Mouse (Mus musculus): Measurements from ENCODE around the gene Gm16253. TPM values are rescaled to one million over a fixed set of nuclear protein-coding genes. Genes with fewer than 3 reads are reported as not detected.

The Gm16253 gene
- polyA plus RNA-seq, 1 experiment from 2014 or later, result 1.7 TPM

DNA sequence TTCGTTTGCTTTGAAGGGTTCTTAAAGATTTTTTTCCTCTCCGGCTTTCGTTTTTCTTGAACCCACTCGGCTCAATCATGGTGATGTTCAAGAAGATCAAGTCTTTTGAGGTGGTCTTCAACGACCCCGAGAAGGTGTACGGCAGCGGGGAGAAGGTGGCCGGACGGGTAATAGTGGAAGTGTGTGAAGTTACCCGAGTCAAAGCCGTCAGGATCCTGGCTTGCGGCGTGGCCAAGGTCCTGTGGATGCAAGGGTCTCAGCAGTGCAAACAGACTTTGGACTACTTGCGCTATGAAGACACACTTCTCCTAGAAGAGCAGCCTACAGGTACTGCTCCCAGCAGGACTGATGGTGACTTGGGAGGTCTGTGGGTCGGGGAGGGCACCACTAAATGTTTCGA is 18.6 kb upstream of the Gm16253 start:
- Histone ChIP-seq H3K4me3 (peak overlapping the region; percentile 96), H3K9me3 (no peaks in the 10 kb centered on the region), H3K4me2 (peak overlapping the region; percentile 93), H3K36me3 (peaks cover 32% of the 10 kb centered on the region), H3K27ac (replicated peaks) (peak overlapping the region; percentile 99), H3K27me3 (replicated peaks) (no peaks in the 10 kb centered on the region), H3K9ac (peak overlapping the region; percentile 100), H3K4me1 (peaks cover 51% of the 10 kb centered on the region)
- ATAC-seq (ENCODE audit: extremely low read depth, insufficient number of reproducible peaks, low FRiP score, low TSS enrichment), result no peak
- WGBS, result under 1% methylated on average over 17 of the region's 17 CpGs

DNA sequence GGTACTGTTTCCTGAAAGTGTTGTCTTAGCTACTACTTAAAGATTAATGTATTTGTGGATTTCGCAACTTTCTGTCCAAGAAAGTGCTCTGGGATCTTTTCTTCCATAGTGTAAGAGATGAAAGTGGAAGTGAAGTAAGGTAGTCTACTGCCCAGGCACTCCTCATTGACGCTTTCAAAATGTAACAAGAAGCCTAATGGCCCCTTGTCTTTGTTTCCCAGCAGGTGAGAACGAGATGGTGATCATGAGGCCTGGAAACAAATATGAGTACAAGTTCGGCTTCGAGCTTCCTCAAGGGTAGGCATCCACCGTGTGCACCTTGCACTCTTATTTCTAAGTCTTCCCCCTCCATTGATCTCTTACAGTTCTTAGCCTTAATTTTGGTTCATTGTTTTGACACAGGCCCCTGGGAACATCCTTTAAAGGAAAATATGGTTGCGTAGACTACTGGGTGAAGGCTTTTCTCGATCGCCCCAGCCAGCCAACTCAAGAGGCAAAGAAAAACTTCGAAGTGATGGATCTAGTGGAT is 18.1 kb upstream of the Gm16253 start:
- WGBS, result 15% methylated on average over 10 of the region's 10 CpGs
- no peak for ATAC-seq (ENCODE audit: extremely low read depth, insufficient number of reproducible peaks, low FRiP score, low TSS enrichment)
- Histone ChIP-seq H3K4me2 (peak overlapping the region; percentile 93), H3K27me3 (replicated peaks) (no peaks in the 10 kb centered on the region), H3K4me3 (peak overlapping the region; percentile 96), H3K36me3 (peaks cover 32% of the 10 kb centered on the region), H3K27ac (replicated peaks) (peak overlapping the region; percentile 99), H3K9ac (peak overlapping the region; percentile 100), H3K9me3 (no peaks in the 10 kb centered on the region), H3K4me1 (peaks cover 56% of the 10 kb centered on the region)

DNA sequence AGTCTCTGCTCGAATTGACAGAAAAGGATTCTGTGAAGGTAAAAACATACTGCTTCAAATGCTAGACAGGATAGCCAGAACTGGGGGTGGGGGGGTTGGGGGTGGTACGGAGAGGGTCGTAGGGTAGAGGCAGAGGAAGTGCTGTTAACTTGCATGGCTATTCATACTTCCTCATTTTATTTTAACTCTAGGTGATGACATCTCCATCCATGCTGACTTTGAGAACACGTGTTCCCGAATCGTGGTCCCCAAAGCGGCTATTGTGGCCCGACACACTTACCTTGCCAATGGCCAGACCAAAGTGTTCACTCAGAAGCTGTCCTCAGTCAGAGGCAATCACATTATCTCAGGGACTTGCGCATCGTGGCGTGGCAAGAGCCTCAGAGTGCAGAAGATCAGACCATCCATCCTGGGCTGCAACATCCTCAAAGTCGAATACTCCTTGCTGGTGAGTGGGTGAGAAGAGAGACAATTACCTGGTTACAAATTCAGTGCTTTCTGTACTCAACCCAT is 17.3 kb upstream of the Gm16253 start:
- Histone ChIP-seq H3K36me3 (peaks cover 32% of the 10 kb centered on the region), H3K4me2 (peak overlapping the region; percentile 93), H3K4me1 (peaks cover 59% of the 10 kb centered on the region), H3K9ac (peak overlapping the region; percentile 100), H3K27me3 (replicated peaks) (no peaks in the 10 kb centered on the region), H3K27ac (replicated peaks) (peak overlapping the region; percentile 99), H3K4me3 (peak overlapping the region; percentile 96), H3K9me3 (no peaks in the 10 kb centered on the region)
- WGBS, result 32% methylated on average over 12 of the region's 12 CpGs
- no peak for ATAC-seq (ENCODE audit: extremely low read depth, insufficient number of reproducible peaks, low FRiP score, low TSS enrichment)

DNA sequence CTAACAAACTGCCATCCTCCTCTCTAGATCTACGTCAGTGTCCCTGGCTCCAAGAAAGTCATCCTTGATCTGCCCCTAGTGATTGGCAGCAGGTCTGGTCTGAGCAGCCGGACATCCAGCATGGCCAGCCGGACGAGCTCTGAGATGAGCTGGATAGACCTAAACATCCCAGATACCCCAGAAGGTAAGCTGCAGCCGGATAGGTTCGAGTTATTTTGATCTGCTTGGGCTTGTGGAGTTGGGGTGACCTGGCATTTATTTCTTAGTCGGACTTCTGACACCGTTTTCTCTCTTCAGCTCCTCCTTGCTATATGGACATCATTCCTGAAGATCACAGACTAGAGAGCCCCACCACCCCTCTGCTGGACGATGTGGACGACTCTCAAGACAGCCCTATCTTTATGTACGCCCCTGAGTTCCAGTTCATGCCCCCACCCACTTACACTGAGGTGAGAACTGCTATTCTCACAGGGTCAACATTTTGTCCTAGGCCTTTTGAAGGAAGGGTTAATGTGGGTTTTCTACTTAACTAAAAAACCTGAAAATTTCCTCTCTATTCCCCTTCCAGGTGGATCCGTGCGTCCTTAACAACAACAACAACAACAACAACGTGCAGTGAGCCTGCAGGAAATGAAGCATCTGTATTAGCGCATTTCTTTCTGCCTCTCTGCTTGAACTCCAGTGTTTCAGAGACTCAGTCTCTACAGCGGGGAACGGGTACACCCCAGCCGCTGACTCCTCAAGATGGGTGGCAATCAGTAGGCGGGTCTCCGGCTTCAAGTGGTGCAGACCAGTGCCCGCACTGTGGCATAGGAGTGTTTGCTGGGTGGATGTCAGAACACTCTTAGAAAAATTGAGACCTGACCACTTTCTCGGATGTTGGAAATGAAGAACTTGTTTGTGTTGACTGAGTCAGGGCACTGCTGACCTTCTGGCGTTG is 16.6 kb upstream of the Gm16253 start:
- peaks cover 55% of the 10 kb centered on the region for H3K4me1 ChIP-seq
- peaks cover 32% of the 10 kb centered on the region for H3K36me3 ChIP-seq
- WGBS, result 46% methylated on average over 23 of the region's 23 CpGs
- peak overlapping the region; percentile 93 for H3K4me2 ChIP-seq
- H3K27me3 ChIP-seq (replicated peaks), result no peaks in the 10 kb centered on the region
- no peak for ATAC-seq (ENCODE audit: extremely low read depth, insufficient number of reproducible peaks, low FRiP score, low TSS enrichment)
- H3K4me3 ChIP-seq, result peak overlapping the region; percentile 96
- H3K27ac ChIP-seq (replicated peaks), result peak overlapping the region; percentile 99
- peak overlapping the region; percentile 100 for H3K9ac ChIP-seq
- H3K9me3 ChIP-seq, result no peaks in the 10 kb centered on the region

DNA sequence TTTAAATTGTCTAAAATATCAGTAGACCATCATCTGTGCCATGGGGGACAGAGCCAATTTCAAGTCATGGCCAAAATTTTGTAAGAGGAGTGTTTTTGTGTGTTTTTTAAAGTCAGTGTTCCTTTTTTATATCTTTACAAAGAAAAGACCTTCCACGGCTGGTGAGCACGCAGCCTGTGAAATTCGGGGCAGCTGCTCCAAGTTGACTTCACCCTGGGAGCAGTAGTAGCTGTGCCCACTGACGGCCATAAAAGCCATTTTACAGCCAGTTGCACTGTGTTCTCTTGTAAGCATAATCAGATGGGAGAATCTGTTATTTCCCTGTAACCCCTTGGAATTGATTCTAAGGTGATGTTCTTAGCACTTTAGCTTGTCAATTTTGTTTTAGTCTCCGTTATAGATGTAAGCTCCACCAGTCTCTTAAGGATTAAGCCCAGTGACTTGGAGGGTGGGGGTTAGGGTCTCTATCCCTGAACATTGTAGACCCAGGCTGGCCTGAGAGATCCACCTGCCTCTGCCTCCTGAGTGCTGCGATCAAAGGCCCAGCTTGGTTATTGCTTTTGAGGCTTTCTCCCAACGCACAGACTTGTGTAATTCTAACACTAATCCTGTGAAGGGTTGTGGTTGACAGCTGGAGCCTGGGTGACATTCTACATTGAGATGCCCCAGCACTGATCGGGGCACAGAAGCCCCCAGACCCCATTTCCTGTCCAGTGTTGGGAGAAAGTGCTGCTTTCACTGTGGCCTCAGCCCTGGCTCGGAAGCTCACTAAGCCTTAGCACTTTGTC is 15.7 kb upstream of the Gm16253 start:
- H3K27me3 ChIP-seq (replicated peaks), result no peaks in the 10 kb centered on the region
- peak overlapping the region; percentile 99 for H3K27ac ChIP-seq (replicated peaks)
- WGBS, result 71% methylated on average over 9 of the region's 9 CpGs
- peaks cover 51% of the 10 kb centered on the region for H3K4me1 ChIP-seq
- H3K9ac ChIP-seq, result peak overlapping the region; percentile 100
- ATAC-seq (ENCODE audit: extremely low read depth, insufficient number of reproducible peaks, low FRiP score, low TSS enrichment), result no peak
- H3K9me3 ChIP-seq, result no peaks in the 10 kb centered on the region
- H3K4me3 ChIP-seq, result peak overlapping the region; percentile 96
- peak overlapping the region; percentile 93 for H3K4me2 ChIP-seq
- H3K36me3 ChIP-seq, result peaks cover 32% of the 10 kb centered on the region

DNA sequence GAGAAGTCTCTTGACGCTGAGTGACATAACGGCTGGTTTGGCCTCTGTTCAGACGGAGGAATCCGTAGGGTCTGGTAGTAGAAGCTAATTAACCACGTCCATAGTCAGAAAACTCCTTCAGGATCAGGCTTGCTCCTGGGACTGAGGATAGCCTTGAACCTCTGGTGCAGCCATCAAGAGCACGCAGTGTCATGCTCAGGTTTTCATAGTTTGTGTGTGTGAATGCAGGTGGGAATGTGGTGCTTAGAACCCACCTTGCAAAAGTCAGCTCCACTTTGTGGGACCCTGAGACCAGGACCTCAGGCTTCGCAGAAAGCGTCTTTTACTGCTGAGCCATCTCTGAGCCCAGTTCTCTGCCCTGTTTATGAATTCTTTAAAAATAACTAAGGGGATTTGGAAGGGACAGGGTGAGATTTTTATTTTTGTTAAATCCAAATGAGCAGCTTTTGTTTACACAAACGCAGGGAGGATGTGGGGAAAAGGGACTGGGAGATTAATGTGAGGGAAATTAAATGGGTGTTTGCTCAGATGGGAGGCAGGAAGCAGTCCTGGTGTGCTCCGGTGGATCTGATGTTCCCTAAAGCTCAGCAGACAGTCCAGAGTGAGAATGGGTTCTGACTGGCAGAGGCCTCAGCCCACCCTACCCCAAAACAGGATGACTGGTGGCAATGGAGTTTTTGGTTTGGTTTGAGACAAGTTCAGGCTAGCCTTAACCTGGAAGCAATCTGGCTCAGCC is 14.7 kb upstream of the Gm16253 start:
- Histone ChIP-seq H3K27ac (replicated peaks) (peak overlapping the region; percentile 99), H3K9ac (peak overlapping the region; percentile 100), H3K27me3 (replicated peaks) (no peaks in the 10 kb centered on the region), H3K4me3 (peak overlapping the region; percentile 96), H3K4me1 (peaks cover 56% of the 10 kb centered on the region), H3K36me3 (peaks cover 32% of the 10 kb centered on the region), H3K4me2 (peak overlapping the region; percentile 93), H3K9me3 (no peaks in the 10 kb centered on the region)
- WGBS, result 40% methylated on average over 10 of the region's 10 CpGs
- no peak for ATAC-seq (ENCODE audit: extremely low read depth, insufficient number of reproducible peaks, low FRiP score, low TSS enrichment)

DNA sequence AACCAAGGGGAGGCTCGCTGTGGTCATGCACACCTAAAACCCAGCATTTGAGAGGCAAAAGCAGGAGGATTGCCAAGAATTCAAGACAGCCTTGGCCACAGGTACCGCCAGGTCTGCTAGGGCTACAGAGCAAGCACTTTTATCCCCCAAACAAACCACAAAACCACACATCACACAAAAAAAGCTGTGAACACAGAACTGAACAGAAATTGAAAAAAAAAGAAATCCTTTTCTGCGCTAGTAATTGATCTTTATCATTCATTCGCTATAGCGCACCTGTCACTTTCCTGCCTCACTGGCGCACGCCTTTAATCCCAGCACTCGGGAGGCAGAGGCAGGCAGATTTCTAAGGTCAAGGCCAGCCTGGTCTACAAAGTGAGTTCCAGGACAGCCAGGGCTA is 13.5 kb upstream of the Gm16253 start:
- ATAC-seq (ENCODE audit: extremely low read depth, insufficient number of reproducible peaks, low FRiP score, low TSS enrichment), result no peak
- 88% methylated on average over 8 of the region's 8 CpGs for WGBS
- no peak overlapping the region for H3K9ac ChIP-seq
- H3K27me3 ChIP-seq (replicated peaks), result no peaks in the 10 kb centered on the region
- no peaks in the 10 kb centered on the region for H3K9me3 ChIP-seq
- H3K4me3 ChIP-seq, result no peak overlapping the region
- H3K4me1 ChIP-seq, result peaks cover 56% of the 10 kb centered on the region
- peak overlapping the region; percentile 99 for H3K27ac ChIP-seq (replicated peaks)
- no peak overlapping the region for H3K4me2 ChIP-seq
- peaks cover 32% of the 10 kb centered on the region for H3K36me3 ChIP-seq

DNA sequence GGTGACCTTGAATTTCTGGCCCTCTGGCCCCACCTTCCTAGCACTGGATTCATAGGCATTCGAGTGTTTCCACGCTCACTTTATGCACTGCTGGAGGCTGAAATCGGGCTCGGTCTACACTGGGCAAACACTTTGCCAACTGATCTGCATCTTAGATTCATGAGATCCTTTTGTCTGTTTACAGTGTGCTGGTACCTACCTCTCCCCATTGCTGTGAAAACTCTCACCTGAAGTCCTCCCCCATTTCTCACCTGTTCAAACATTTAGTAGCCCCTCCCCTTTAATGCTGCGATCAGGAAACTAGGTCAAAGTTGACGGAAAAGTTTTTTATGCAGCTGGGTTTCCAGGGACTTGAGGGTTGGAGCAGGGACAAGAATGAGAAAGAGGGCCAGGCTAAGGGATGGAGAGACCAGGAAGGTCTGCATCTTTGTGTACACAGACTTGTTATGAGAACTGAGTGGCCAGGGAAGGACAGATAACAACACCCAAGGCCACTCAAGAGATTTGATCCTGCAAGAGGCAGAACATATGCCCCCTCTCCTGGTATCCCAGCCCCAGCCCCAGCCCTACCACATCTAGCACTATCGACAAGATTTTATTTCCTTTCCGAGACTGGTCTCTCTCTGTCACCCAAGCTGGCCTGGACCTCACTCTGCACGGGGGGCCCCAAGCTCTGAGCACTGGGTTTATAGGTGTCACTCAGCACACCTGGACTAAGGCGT is 12.7 kb upstream of the Gm16253 start:
- Histone ChIP-seq H3K9me3 (no peaks in the 10 kb centered on the region), H3K36me3 (peaks cover 28% of the 10 kb centered on the region), H3K4me3 (no peak overlapping the region), H3K27me3 (replicated peaks) (no peaks in the 10 kb centered on the region), H3K4me2 (peak overlapping the region; percentile 18; the same call in 1 of the 2 replicates), H3K4me1 (peaks cover 61% of the 10 kb centered on the region), H3K9ac (peak overlapping the region; percentile 58), H3K27ac (replicated peaks) (peak overlapping the region; percentile 99)
- WGBS, result 39% methylated on average over 10 of the region's 10 CpGs
- no peak for ATAC-seq (ENCODE audit: extremely low read depth, insufficient number of reproducible peaks, low FRiP score, low TSS enrichment)

DNA sequence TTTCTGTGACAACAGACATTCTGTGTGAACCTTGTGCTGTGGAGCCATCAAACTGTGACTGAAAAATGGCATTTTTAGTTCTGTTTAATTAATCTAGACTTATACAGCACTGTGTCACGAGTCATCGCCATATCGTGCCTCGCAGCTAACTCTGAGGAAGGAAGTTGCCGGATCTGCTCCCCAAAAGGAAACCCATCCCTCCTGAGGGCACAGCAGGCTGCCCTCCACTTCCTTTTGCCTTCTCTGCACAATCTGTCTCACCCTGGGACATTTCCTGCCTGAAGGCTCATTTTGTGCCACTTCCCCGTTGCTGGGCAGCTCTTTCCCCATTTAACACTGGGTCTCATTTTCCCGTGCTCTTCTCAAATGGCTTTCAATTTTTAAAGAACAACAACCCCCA is 12.2 kb upstream of the Gm16253 start:
- H3K36me3 ChIP-seq, result peaks cover 22% of the 10 kb centered on the region
- H3K9me3 ChIP-seq, result no peaks in the 10 kb centered on the region
- H3K4me1 ChIP-seq, result peaks cover 64% of the 10 kb centered on the region
- peak overlapping the region; percentile 58; the same call in 1 of the 2 replicates for H3K9ac ChIP-seq
- no peaks in the 10 kb centered on the region for H3K27me3 ChIP-seq (replicated peaks)
- H3K27ac ChIP-seq (replicated peaks), result peak overlapping the region; percentile 99
- WGBS, result 43% methylated on average over 7 of the region's 7 CpGs
- no peak overlapping the region for H3K4me3 ChIP-seq
- H3K4me2 ChIP-seq, result peak overlapping the region; percentile 18; the same call in 1 of the 2 replicates
- 0 out of 2 replicates have a peak, but pooled peaks have one; percentile 35 for ATAC-seq (ENCODE audit: extremely low read depth, insufficient number of reproducible peaks, low FRiP score, low TSS enrichment)

DNA sequence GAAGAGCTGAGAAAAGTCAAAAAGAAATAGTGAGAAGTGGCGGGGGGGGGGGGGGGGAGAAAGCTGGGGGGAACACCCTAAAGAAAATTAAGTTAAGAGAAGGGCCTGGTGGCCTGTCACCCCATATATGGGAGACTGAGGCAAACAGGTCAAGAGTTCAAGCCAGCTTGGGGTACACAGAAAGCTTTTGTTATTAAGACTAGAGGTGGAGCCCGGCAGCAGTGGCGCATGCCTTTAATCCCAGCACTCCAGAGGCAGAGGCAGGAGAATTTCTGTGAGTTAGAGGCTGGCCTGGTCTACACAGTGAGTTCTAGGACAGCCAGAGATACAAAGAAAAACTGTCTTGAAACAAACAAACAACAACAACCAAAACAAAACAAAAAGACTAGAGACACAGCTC is 11.7 kb upstream of the Gm16253 start:
- Histone ChIP-seq H3K36me3 (peaks cover 18% of the 10 kb centered on the region), H3K9ac (no peak overlapping the region), H3K4me1 (peaks cover 64% of the 10 kb centered on the region), H3K9me3 (no peaks in the 10 kb centered on the region), H3K27ac (replicated peaks) (peak overlapping the region; percentile 99), H3K27me3 (replicated peaks) (no peaks in the 10 kb centered on the region), H3K4me2 (no peak overlapping the region), H3K4me3 (no peak overlapping the region)
- no peak for ATAC-seq (ENCODE audit: extremely low read depth, insufficient number of reproducible peaks, low FRiP score, low TSS enrichment)
- WGBS, result 81% methylated on average over 2 of the region's 3 CpGs

All from heart, embryonic 13.5 days (tissue).